Mouse (Mus musculus): ENCODE measurements around the gene Gm38431. TPM values are rescaled to one million over a fixed set of nuclear protein-coding genes. Genes with fewer than 3 reads are reported as not detected.

Gene Gm38431
- polyA plus RNA-seq, 1 experiment from 2014 or later = 1.6 TPM

- Histone ChIP-seq H3K4me2 (replicated peaks) (no peak overlapping the region), H3K4me1 (replicated peaks) (peaks cover 6% of the 10 kb centered on the region), H3K9ac (replicated peaks) (no peak overlapping the region), H3K27me3 (no peaks in the 10 kb centered on the region), H3K36me3 (peaks cover 65% of the 10 kb centered on the region), H3K4me3 (replicated peaks) (no peak overlapping the region), H3K27ac (no peak overlapping the region), H3K9me3 (no peaks in the 10 kb centered on the region)
- WGBS = 89% methylated on average over 9 of the region's 9 CpGs
- ATAC-seq = no peak
These were observed 33.9 kb upstream of the Gm38431 start for GRCm38 (mm10) chr9:21125502-21126258.

- H3K4me2 ChIP-seq (replicated peaks) = no peak overlapping the region
- no peaks in the 10 kb centered on the region for H3K9me3 ChIP-seq
- no peak overlapping the region for H3K4me3 ChIP-seq (replicated peaks)
- peaks cover 71% of the 10 kb centered on the region for H3K36me3 ChIP-seq
- WGBS = 83% methylated on average over 5 of the region's 5 CpGs
- H3K9ac ChIP-seq (replicated peaks) = no peak overlapping the region
- no peaks in the 10 kb centered on the region for H3K4me1 ChIP-seq (replicated peaks)
- H3K27me3 ChIP-seq = no peaks in the 10 kb centered on the region
- no peak for ATAC-seq
- no peak overlapping the region for H3K27ac ChIP-seq
These were observed 33.0 kb upstream of the Gm38431 start for GRCm38 (mm10) chr9:21124837-21125236.

GRCm38 (mm10) chr9:21121483-21121882 lies 29.7 kb upstream of the Gm38431 start:
- H3K27me3 ChIP-seq = no peaks in the 10 kb centered on the region

GRCm38 (mm10) chr9:21117073-21117472 lies 25.3 kb upstream of the Gm38431 start:
- no peak overlapping the region for H3K4me3 ChIP-seq (replicated peaks)
- no peak overlapping the region for H3K27ac ChIP-seq
- no peaks in the 10 kb centered on the region for H3K27me3 ChIP-seq
- no peak for ATAC-seq
- no peaks in the 10 kb centered on the region for H3K9me3 ChIP-seq
- no peaks in the 10 kb centered on the region for H3K4me1 ChIP-seq (replicated peaks)
- H3K9ac ChIP-seq (replicated peaks) = no peak overlapping the region
- peaks cover 20% of the 10 kb centered on the region for H3K36me3 ChIP-seq
- WGBS = 82% methylated on average over 6 of the region's 6 CpGs
- no peak overlapping the region for H3K4me2 ChIP-seq (replicated peaks)

More at GRCm38 (mm10) chr9:21121483-21121882, 29.7 kb upstream of the Gm38431 start:
- Histone ChIP-seq H3K36me3 (peaks cover 56% of the 10 kb centered on the region), H3K4me3 (replicated peaks) (no peak overlapping the region), H3K9me3 (no peaks in the 10 kb centered on the region), H3K4me1 (replicated peaks) (no peaks in the 10 kb centered on the region), H3K9ac (replicated peaks) (no peak overlapping the region), H3K4me2 (replicated peaks) (no peak overlapping the region), H3K27ac (no peak overlapping the region)
- WGBS = 90% methylated on average over 16 of the region's 16 CpGs
- no peak for ATAC-seq

- Histone ChIP-seq H3K4me3 (replicated peaks) (no peak overlapping the region), H3K36me3 (peaks cover 7% of the 10 kb centered on the region), H3K4me1 (replicated peaks) (no peaks in the 10 kb centered on the region), H3K4me2 (replicated peaks) (no peak overlapping the region), H3K27me3 (no peaks in the 10 kb centered on the region), H3K9me3 (no peaks in the 10 kb centered on the region), H3K9ac (replicated peaks) (no peak overlapping the region), H3K27ac (no peak overlapping the region)
- ATAC-seq = no peak
- WGBS = 92% methylated on average over 8 of the region's 8 CpGs
These were observed 23.3 kb upstream of the Gm38431 start for GRCm38 (mm10) chr9:21115105-21115504.

GRCm38 (mm10) chr9:21114190-21114589 lies 22.4 kb upstream of the Gm38431 start:
- H3K4me3 ChIP-seq (replicated peaks) = no peak overlapping the region
- no peak for ATAC-seq
- H3K27me3 ChIP-seq = no peaks in the 10 kb centered on the region
- H3K27ac ChIP-seq = no peak overlapping the region
- no peak overlapping the region for H3K9ac ChIP-seq (replicated peaks)
- H3K36me3 ChIP-seq = peaks cover 9% of the 10 kb centered on the region; the same call in 1 of the 2 replicates
- no peak overlapping the region for H3K4me2 ChIP-seq (replicated peaks)
- H3K9me3 ChIP-seq = no peaks in the 10 kb centered on the region
- no peaks in the 10 kb centered on the region for H3K4me1 ChIP-seq (replicated peaks)
- WGBS = 91% methylated on average over 7 of the region's 7 CpGs

GRCm38 (mm10) chr9:21113751-21114150 lies 22.0 kb upstream of the Gm38431 start:
- H3K4me2 ChIP-seq (replicated peaks) = no peak overlapping the region
- H3K27ac ChIP-seq = no peak overlapping the region
- WGBS = 95% methylated on average over 6 of the region's 6 CpGs
- no peak for ATAC-seq
- no peaks in the 10 kb centered on the region for H3K4me1 ChIP-seq (replicated peaks)
- no peak overlapping the region for H3K4me3 ChIP-seq (replicated peaks)
- peaks cover 14% of the 10 kb centered on the region; the same call in 1 of the 2 replicates for H3K36me3 ChIP-seq
- H3K27me3 ChIP-seq = no peaks in the 10 kb centered on the region
- no peak overlapping the region for H3K9ac ChIP-seq (replicated peaks)
- H3K9me3 ChIP-seq = no peaks in the 10 kb centered on the region

GRCm38 (mm10) chr9:21107607-21108237 lies 15.9 kb upstream of the Gm38431 start:
- WGBS = 46% methylated on average over 23 of the region's 23 CpGs
- Histone ChIP-seq H3K27me3 (no peaks in the 10 kb centered on the region), H3K27ac (no peak overlapping the region), H3K4me2 (replicated peaks) (no peak overlapping the region), H3K9ac (replicated peaks) (no peak overlapping the region), H3K4me3 (replicated peaks) (no peak overlapping the region), H3K36me3 (peaks cover 24% of the 10 kb centered on the region; the same call in 1 of the 2 replicates), H3K4me1 (replicated peaks) (no peaks in the 10 kb centered on the region), H3K9me3 (no peaks in the 10 kb centered on the region)
- no peak for ATAC-seq

- Histone ChIP-seq H3K27ac (no peak overlapping the region), H3K9me3 (no peaks in the 10 kb centered on the region), H3K4me1 (replicated peaks) (no peaks in the 10 kb centered on the region), H3K4me3 (replicated peaks) (no peak overlapping the region), H3K4me2 (replicated peaks) (no peak overlapping the region), H3K36me3 (peaks cover 24% of the 10 kb centered on the region; the same call in 1 of the 2 replicates), H3K27me3 (no peaks in the 10 kb centered on the region), H3K9ac (replicated peaks) (no peak overlapping the region)
- no peak for ATAC-seq
- WGBS = 80% methylated on average over 5 of the region's 5 CpGs
These were observed 14.2 kb upstream of the Gm38431 start for GRCm38 (mm10) chr9:21105760-21106564.

GRCm38 (mm10) chr9:21104814-21105213 lies 13.0 kb upstream of the Gm38431 start:
- Histone ChIP-seq H3K36me3 (peaks cover 17% of the 10 kb centered on the region; the same call in 1 of the 2 replicates), H3K4me2 (replicated peaks) (no peak overlapping the region), H3K9ac (replicated peaks) (no peak overlapping the region), H3K4me1 (replicated peaks) (peaks cover 8% of the 10 kb centered on the region; the same call in 1 of the 2 replicates), H3K4me3 (replicated peaks) (no peak overlapping the region), H3K27me3 (no peaks in the 10 kb centered on the region), H3K9me3 (no peaks in the 10 kb centered on the region), H3K27ac (no peak overlapping the region)
- 92% methylated on average over 6 of the region's 6 CpGs for WGBS
- no peak for ATAC-seq

GRCm38 (mm10) chr9:21102076-21102475 lies 10.3 kb upstream of the Gm38431 start:
- H3K4me1 ChIP-seq (replicated peaks) = peaks cover 8% of the 10 kb centered on the region; the same call in 1 of the 2 replicates
- H3K4me2 ChIP-seq (replicated peaks) = no peak overlapping the region
- ATAC-seq = no peak
- H3K36me3 ChIP-seq = 0 out of 2 replicates have a peak, but pooled peaks cover 3% of the 10 kb centered on the region
- H3K4me3 ChIP-seq (replicated peaks) = no peak overlapping the region
- H3K27ac ChIP-seq = no peak overlapping the region
- no peaks in the 10 kb centered on the region for H3K27me3 ChIP-seq
- H3K9me3 ChIP-seq = no peaks in the 10 kb centered on the region
- H3K9ac ChIP-seq (replicated peaks) = no peak overlapping the region
- WGBS = 94% methylated on average over 2 of the region's 2 CpGs

Data from midbrain, embryonic 13.5 days (tissue).